In genomic region chr8:115705591-115706110, GRCm38 (mm10) we compare ENCODE assay signal across 8 mouse cellular contexts. TPM values are rescaled to one million over a fixed set of nuclear protein-coding genes. Genes with fewer than 3 reads are reported as not detected.
DNase-seq lines count a peak whose midpoint lies in the region; ATAC-seq and TF ChIP-seq lines count a peak whose summit lies in the region.

No protein-coding gene starts in this region.

- no peaks in the 10 kb centered on the region for H3K27me3 ChIP-seq in embryonic facial prominence, embryonic 15.5 days
- 0 out of 2 replicates have a peak, but pooled peaks cover 4% of the 10 kb centered on the region for H3K27me3 ChIP-seq in heart, postnatal 0 days (ENCODE audit: control insufficient read depth, insufficient read depth, low read length)

- peaks cover 20% of the 10 kb centered on the region for H3K4me1 ChIP-seq in embryonic facial prominence, embryonic 15.5 days
- 0 out of 2 replicates have a peak, but pooled peaks cover 4% of the 10 kb centered on the region for H3K4me1 ChIP-seq in heart, postnatal 0 days (ENCODE audit: control insufficient read depth, insufficient read depth)

- 1% methylated on average over 36 of the region's 36 CpGs for WGBS in embryonic facial prominence, embryonic 15.5 days
- 2% methylated on average over 36 of the region's 36 CpGs for WGBS in heart, postnatal 0 days

- H3K4me3 ChIP-seq in embryonic facial prominence, embryonic 15.5 days (replicated peaks): peak overlapping the region; percentile 75
- H3K4me3 ChIP-seq in heart, postnatal 0 days (ENCODE audit: low read depth, low read length): peak overlapping the region; percentile 62

- peak overlapping the region; percentile 58 for H3K27ac ChIP-seq in embryonic facial prominence, embryonic 15.5 days (replicated peaks)
- peak overlapping the region; percentile 63; the same call in 1 of the 2 replicates for H3K27ac ChIP-seq in heart, postnatal 0 days (ENCODE audit: low read depth)

- no peak for TF ChIP-seq EP300 in heart, postnatal 0 days (IDR thresholded peaks at IDR 0.05; ENCODE audit: low read depth)

- peak; percentile 73 for DNase-seq in CD4-positive helper T cell, adult 2 months (ENCODE audit: low read depth, low spot score)
- DNase-seq in adrenal gland, postnatal 10 days: peak; percentile 69
- peak; percentile 62 for DNase-seq in heart, postnatal 0 days (ENCODE audit: low spot score)
- peak; percentile 22 to 53 for DNase-seq in left cerebral cortex, adult 18-20 months (ENCODE audit: low spot score in 2 of 2)
- DNase-seq in lung, postnatal 4 days: peak; percentile 54 to 58
- peak; percentile 36 for DNase-seq in retina, postnatal 7 days (ENCODE audit: low read depth, low spot score)
- DNase-seq in urinary bladder, postnatal 25 days (ENCODE audit: low spot score): peak; percentile 37

- H3K9ac ChIP-seq in embryonic facial prominence, embryonic 15.5 days: peak overlapping the region; percentile 69
- H3K9ac ChIP-seq in heart, postnatal 0 days (replicated peaks; ENCODE audit: low read depth, low read length): peak overlapping the region; percentile 11; the same call in 1 of the 2 replicates

- TF ChIP-seq CTCF in heart, postnatal 0 days (IDR thresholded peaks at IDR 0.05; ENCODE audit: low read depth): peak; percentile 40; the same call in 1 of the 2 replicates

- ATAC-seq in embryonic facial prominence, embryonic 15.5 days (ENCODE audit: insufficient number of reproducible peaks, low FRiP score, low TSS enrichment, low read depth): no peak
- ATAC-seq in heart, postnatal 0 days (ENCODE audit: insufficient read depth, low read depth): 0 out of 2 replicates have a peak, but pooled peaks have one; percentile 21

- H3K4me2 ChIP-seq in embryonic facial prominence, embryonic 15.5 days (replicated peaks): peak overlapping the region; percentile 80
- H3K4me2 ChIP-seq in heart, postnatal 0 days (ENCODE audit: low read depth, low read length): peak overlapping the region; percentile 92

- no peaks in the 10 kb centered on the region for H3K9me3 ChIP-seq in embryonic facial prominence, embryonic 15.5 days (replicated peaks)
- no peaks in the 10 kb centered on the region for H3K9me3 ChIP-seq in heart, postnatal 0 days (replicated peaks; ENCODE audit: control insufficient read depth, low read length)

- H3K36me3 ChIP-seq in embryonic facial prominence, embryonic 15.5 days: no peaks in the 10 kb centered on the region
- H3K36me3 ChIP-seq in heart, postnatal 0 days (replicated peaks; ENCODE audit: control insufficient read depth, insufficient read depth, low read length): no peaks in the 10 kb centered on the region

RNA-seq across cellular contexts. Expression of gene Maf, which starts 1.9 kb away (rescaled TPM):
- 10 to 100 TPM; 25.0 to 27.2 TPM for total RNA-seq in adrenal gland, postnatal 10 days (2021)
- polyA plus RNA-seq in embryonic facial prominence, embryonic 15.5 days (2015; fragmentation: Nextera tagmentation; extraction: Ambion mirVana): 9.4 and 10.1 TPM in 2 replicates
- total RNA-seq in heart, postnatal 0 days (2014; rRNA removed; ENCODE audit: low replicate concordance): 4.5 and 4.7 TPM in 2 replicates
- 1.4 and 1.9 TPM in 2 replicates for polyA plus RNA-seq in heart, postnatal 0 days (2015; fragmentation: Nextera tagmentation; extraction: Ambion mirVana)
- 10 to 100 TPM; 27.4 to 29.0 TPM for total RNA-seq in left cerebral cortex, adult 18-20 months (2021)
